Mouse (Mus musculus) thymus, adult 2 months (tissue): ENCODE measurements around the gene Sh3bp5l. TPM values are rescaled to one million over a fixed set of nuclear protein-coding genes. Genes with fewer than 3 reads are reported as not detected.
"Not testable (repeated sequence)": the region's sequence is repeated elsewhere in the genome, so short reads cannot be mapped to it uniquely, and the experiment has no call there.

Source experiments
- DNase-seq: peaks from one replicate; pipeline ENCODE4 v3.0.0; 2021
- H3K27ac ChIP-seq: fragments of 200-500 bp; 2 replicates; pipeline ENCODE4 v1.5.1; 2012; ENCODE audit warnings: low read length, control low read depth; ENCODE audit not compliant: control insufficient read depth, insufficient read depth
- H3K27me3 ChIP-seq: fragments of 200-500 bp; 2 replicates; pipeline ENCODE4 v1.6.1; 2012; ENCODE audit warnings: mild to moderate bottlenecking, low read length, moderate library complexity, mixed read lengths; ENCODE audit not compliant: control insufficient read depth, insufficient read depth
- H3K36me3 ChIP-seq: fragments of 200-500 bp; 2 replicates; pipeline ENCODE4 v1.6.1; 2012; ENCODE audit warnings: mild to moderate bottlenecking, low read length, moderate library complexity; ENCODE audit not compliant: control insufficient read depth, insufficient read depth
- H3K4me1 ChIP-seq: fragments of 200-500 bp; replicated peaks from 2 replicates; pipeline ENCODE4 v1.6.1; 2012; ENCODE audit warnings: low read length; ENCODE audit not compliant: control insufficient read depth, insufficient read depth
- H3K4me3 ChIP-seq: fragments of 200-500 bp; 2 replicates; pipeline ENCODE4 v1.5.1; 2012; ENCODE audit warnings: mild to moderate bottlenecking, low read length, control low read depth, moderate library complexity; ENCODE audit not compliant: control insufficient read depth, insufficient read depth
- CTCF ChIP-seq: fragments of 200-500 bp; IDR thresholded peaks from 2 replicates; pipeline ENCODE4 v1.5.1; 2012; ENCODE audit warnings: mild to moderate bottlenecking, control low read depth, low read length, moderate library complexity, borderline replicate concordance; ENCODE audit not compliant: control insufficient read depth, poor library complexity, insufficient read depth; ENCODE audit errors: extremely low read depth
- POLR2A ChIP-seq: fragments of 200-500 bp; IDR thresholded peaks from 2 replicates; pipeline ENCODE4 v1.6.1; 2012; ENCODE audit warnings: mild to moderate bottlenecking, low read length, control low read depth, moderate library complexity; ENCODE audit not compliant: control insufficient read depth, poor library complexity, insufficient read depth; ENCODE audit errors: extremely low read depth
- WGBS: fragments of 180-500 bp; shearing (Covaris S2); methylation state at CpG from one replicate; pipeline ENCODE4 v1.1.7; 2018; 5-methylcytosine and 5-hydroxymethylcytosine counted together
- polyA plus RNA-seq: library from polyadenylated mRNA; depleted of rRNA; stranded (reverse); fragments of >200 nt; gene quantifications from 2 replicates; pipeline ENCODE4 v1.2.3, GENCODE M21; 2012

Sh3bp5l gene
- polyA plus RNA-seq, 1 experiment: 43.3 TPM

GRCm38 (mm10) chr11:58297396-58297795 lies 33.1 kb upstream of the Sh3bp5l start:
- Histone ChIP-seq H3K27me3 (no peaks in the 10 kb centered on the region), H3K36me3 (no peaks in the 10 kb centered on the region), H3K4me1 (peaks cover 4% of the 10 kb centered on the region), H3K4me3 (no peak overlapping the region), H3K27ac (no peak overlapping the region)
- DNase-seq: no peak
- TF ChIP-seq POLR2A (no peak), CTCF (no peak)
- WGBS: 91% methylated on average over 6 of the region's 6 CpGs

DNA sequence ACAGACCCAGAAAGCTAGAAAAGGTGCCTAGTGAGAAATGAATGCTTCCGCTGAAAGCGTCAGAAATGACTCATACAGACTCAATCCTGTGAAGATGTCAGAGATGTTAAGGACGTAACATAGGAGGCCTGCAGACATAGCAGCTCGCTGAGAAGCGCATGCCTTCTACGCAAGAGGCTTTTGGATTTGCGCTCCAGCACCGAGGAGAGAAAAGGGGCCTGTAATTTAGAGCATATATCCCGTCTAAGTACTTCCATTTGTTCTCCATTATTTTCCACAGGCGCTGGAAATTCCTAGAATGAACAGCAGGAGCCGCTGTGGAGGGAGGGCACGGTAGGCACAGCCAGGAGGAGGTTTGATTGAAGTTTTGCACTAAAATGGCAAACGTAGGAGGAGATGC lies 29.5 kb upstream of the Sh3bp5l start:
- no peak for TF ChIP-seq POLR2A
- TF ChIP-seq CTCF: no peak
- Histone ChIP-seq H3K4me3 (no peak overlapping the region), H3K36me3 (no peaks in the 10 kb centered on the region), H3K27me3 (no peaks in the 10 kb centered on the region), H3K27ac (no peak overlapping the region), H3K4me1 (peaks cover 7% of the 10 kb centered on the region)
- DNase-seq: peak; percentile 60
- WGBS: 24% methylated on average over 13 of the region's 13 CpGs

DNA sequence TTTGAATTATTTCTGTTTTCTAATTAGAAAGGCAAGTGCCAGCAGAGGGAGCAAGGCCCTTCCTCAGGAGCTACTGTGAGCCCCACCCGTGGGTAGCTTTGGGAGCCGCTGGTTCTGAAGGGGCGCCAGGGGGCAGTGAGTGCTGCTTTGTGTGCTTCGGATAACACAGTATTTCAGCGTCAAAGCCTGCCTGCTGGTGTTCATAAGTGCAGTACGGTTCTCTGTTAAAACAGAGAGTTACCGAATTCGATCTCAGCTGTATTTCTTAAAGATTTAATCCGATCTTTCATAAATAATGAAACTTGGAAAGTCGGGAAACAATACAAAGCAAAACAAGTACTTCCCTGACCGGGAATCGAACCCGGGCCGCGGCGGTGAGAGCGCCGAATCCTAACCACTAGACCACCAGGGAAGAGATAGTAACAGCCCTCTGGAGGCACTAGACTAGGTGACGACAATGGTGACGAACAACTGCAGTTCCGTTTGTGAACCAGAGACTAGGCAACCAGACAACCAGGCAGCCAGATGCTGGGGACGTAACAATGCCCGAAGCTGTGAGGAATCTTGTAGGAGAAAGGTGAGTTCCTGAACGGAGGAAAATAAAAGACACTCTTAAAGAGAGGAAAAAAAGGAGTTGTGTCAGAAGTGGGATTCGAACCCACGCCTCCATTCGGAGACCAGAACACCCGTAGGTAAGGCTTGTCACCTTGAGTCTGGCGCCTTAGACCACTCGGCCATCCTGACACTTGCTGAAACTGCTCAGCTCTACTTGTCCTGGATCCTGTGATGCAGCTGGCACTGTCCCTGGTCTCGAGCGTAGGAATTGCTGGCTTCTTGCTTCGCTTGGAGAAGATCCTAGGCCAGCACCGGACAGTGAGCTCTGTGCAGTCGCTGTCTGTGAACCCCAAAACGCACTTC lies 28.4 kb upstream of the Sh3bp5l start:
- H3K4me1 ChIP-seq: peaks cover 10% of the 10 kb centered on the region
- TF ChIP-seq POLR2A (0 out of 2 replicates have a peak, but pooled peaks have one; percentile 7), CTCF (peak; percentile 82)
- peak; percentile 93 for DNase-seq
- H3K4me3 ChIP-seq: peak overlapping the region; percentile 87
- under 1% methylated on average over 36 of the region's 36 CpGs for WGBS
- peak overlapping the region; percentile 78 for H3K27ac ChIP-seq
- H3K36me3 ChIP-seq: no peaks in the 10 kb centered on the region
- no peaks in the 10 kb centered on the region for H3K27me3 ChIP-seq

- no peak for DNase-seq
- H3K4me3 ChIP-seq: peak overlapping the region; percentile 87
- H3K4me1 ChIP-seq: peaks cover 18% of the 10 kb centered on the region
- H3K27me3 ChIP-seq: no peaks in the 10 kb centered on the region
- WGBS: 2% methylated on average over 26 of the region's 26 CpGs
- peak overlapping the region; percentile 78 for H3K27ac ChIP-seq
- no peaks in the 10 kb centered on the region for H3K36me3 ChIP-seq
- TF ChIP-seq CTCF (no peak), POLR2A (no peak)
These were observed 27.6 kb upstream of the Sh3bp5l start for GRCm38 (mm10) chr11:58302774-58303445.

GRCm38 (mm10) chr11:58303594-58303993 lies 26.9 kb upstream of the Sh3bp5l start:
- TF ChIP-seq POLR2A (no peak), CTCF (no peak)
- DNase-seq: no peak
- Histone ChIP-seq H3K27me3 (no peaks in the 10 kb centered on the region), H3K27ac (no peak overlapping the region), H3K4me1 (peaks cover 20% of the 10 kb centered on the region), H3K4me3 (no peak overlapping the region), H3K36me3 (no peaks in the 10 kb centered on the region)
- 46% methylated on average over 7 of the region's 7 CpGs for WGBS

DNA sequence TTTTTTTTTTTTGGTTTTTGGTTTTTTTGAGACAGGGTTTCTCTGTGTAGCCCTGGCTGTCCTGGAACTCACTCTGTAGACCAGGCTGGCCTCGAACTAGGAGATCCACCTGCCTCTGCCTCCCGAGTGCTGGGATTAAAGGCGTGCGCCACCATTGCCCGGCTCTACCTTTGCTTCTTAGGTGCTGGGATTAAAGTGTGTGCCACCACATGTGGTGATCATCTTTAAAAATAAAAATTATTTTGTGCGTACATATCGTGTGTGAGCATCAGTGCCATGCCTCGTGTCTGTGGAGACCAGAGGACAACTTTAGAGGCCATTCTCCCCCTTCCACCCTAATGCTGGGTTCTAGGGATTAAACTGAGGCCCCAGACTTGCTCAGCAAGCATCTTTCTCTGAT lies 25.2 kb upstream of the Sh3bp5l start:
- H3K4me3 ChIP-seq, DNase-seq, H3K36me3 ChIP-seq, H3K27ac ChIP-seq, H3K27me3 ChIP-seq: not testable (repeated sequence)
- WGBS: 94% methylated on average over 8 of the region's 8 CpGs
- peaks cover 20% of the 10 kb centered on the region for H3K4me1 ChIP-seq
